Mouse (Mus musculus) hindbrain, embryonic 16.5 days (tissue): ENCODE measurements at regions not wholly inside any gene's neighbourhood (a gene's known extent, or its start where the extent isn't known, plus 50 kb on each side); places are given as distances from the start of the nearest gene placed in this dataset.

Experiments
- ATAC-seq: fragments of 200-750 bp; cut with Nextera tagmentation; 2 replicates; pipeline ENCODE4 v1.8.0; 2017; ENCODE audit warnings: moderate TSS enrichment, moderate library complexity
- H3K27ac ChIP-seq: fragments of 300-500 bp; sonication (generic); 2 replicates; pipeline ENCODE4 v1.5.1; 2014; ENCODE audit warnings: low read depth, mild to moderate bottlenecking, control low read depth, low read length, moderate library complexity
- H3K27me3 ChIP-seq: fragments of 300-500 bp; sonication (generic); replicated peaks from 2 replicates; pipeline ENCODE4 v1.6.1; 2014; ENCODE audit warnings: low read length; ENCODE audit not compliant: control insufficient read depth, insufficient read depth
- H3K36me3 ChIP-seq: fragments of 300-500 bp; sonication (generic); 2 replicates; pipeline ENCODE4 v1.6.1; 2014; ENCODE audit warnings: mild to moderate bottlenecking, low read length, moderate library complexity, mixed read lengths; ENCODE audit not compliant: control insufficient read depth, insufficient read depth
- H3K4me1 ChIP-seq: fragments of 300-500 bp; sonication (generic); 2 replicates; pipeline ENCODE4 v1.6.1; 2014; ENCODE audit warnings: low read depth, low read length; ENCODE audit not compliant: control insufficient read depth, insufficient read depth
- H3K4me2 ChIP-seq: fragments of 300-500 bp; sonication (generic); 2 replicates; pipeline ENCODE4 v1.6.1; 2014; ENCODE audit warnings: mild to moderate bottlenecking, low read length, control low read depth, moderate library complexity
- H3K4me3 ChIP-seq: fragments of 300-500 bp; sonication (generic); 2 replicates; pipeline ENCODE4 v1.5.1; 2014; ENCODE audit warnings: mild to moderate bottlenecking, low read length, control low read depth, moderate library complexity
- H3K9ac ChIP-seq: fragments of 300-500 bp; sonication (generic); 2 replicates; pipeline ENCODE4 v1.6.1; 2014; ENCODE audit warnings: low read depth, mild to moderate bottlenecking, control low read depth, low read length, moderate library complexity
- H3K9me3 ChIP-seq: fragments of 300-500 bp; sonication (generic); 2 replicates; pipeline ENCODE4 v1.6.1; 2014; ENCODE audit warnings: mild to moderate bottlenecking, low read length, moderate library complexity; ENCODE audit not compliant: control insufficient read depth
- WGBS: fragments of 180-500 bp; shearing (Covaris S2); extraction: QIAGEN DNeasy Blood & Tissue Kit; methylation state at CpG from one replicate; pipeline ENCODE4 v1.1.7; 2014; 5-methylcytosine and 5-hydroxymethylcytosine counted together

DNA sequence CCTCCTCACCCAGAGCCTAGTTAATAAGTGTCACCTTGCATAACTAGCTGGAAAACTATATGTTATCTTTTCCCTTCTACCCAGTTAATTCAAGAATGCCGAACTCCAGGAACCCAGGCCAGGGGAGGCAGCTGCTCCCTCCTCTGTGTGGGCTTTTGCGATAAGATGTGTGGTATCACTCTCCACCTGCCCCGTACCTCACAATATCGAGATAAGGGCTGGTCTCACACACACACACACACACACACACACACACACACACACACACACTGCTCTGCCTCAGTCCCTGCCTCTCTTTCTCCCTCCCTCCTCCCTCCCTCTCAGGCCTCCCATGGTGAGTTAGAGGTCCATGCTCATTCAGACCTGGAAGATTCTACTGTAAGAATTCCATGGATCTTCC, 127.1 kb downstream of the Slc38a4 start:
- 0 out of 2 replicates have a peak, but pooled peaks cover 3% of the 10 kb centered on the region for H3K4me1 ChIP-seq
- WGBS: 88% methylated on average over 4 of the region's 4 CpGs
- ATAC-seq: no peak
- H3K4me3 ChIP-seq: no peak overlapping the region
- no peak overlapping the region for H3K9ac ChIP-seq
- H3K4me2 ChIP-seq: no peak overlapping the region
- H3K27me3 ChIP-seq: no peaks in the 10 kb centered on the region
- H3K36me3 ChIP-seq: no peaks in the 10 kb centered on the region
- H3K9me3 ChIP-seq: no peaks in the 10 kb centered on the region
- no peak overlapping the region for H3K27ac ChIP-seq

DNA sequence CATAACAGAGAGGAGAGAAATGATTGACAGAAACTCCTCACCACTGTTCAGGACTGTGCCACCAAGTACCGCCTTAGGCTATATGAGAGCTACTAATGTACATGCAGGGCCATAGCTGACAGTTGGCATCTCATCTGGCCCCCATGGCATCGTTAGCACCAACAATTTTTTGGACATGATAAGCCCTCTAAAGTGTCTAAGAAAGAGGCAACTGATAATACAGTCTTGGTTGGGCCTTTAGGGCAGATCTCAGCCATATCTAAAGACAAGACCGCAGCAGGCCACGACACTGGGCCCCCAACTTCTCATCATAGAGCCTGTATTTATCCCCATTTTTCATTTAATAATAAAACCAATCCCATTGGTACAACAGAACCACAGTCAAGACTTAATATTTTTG, 128.1 kb downstream of the Slc38a4 start:
- WGBS: 93% methylated on average over 4 of the region's 4 CpGs
- no peak for ATAC-seq
- H3K27me3 ChIP-seq: no peaks in the 10 kb centered on the region
- H3K4me3 ChIP-seq: no peak overlapping the region
- H3K9me3 ChIP-seq: no peaks in the 10 kb centered on the region
- H3K9ac ChIP-seq: no peak overlapping the region
- no peaks in the 10 kb centered on the region for H3K4me1 ChIP-seq
- no peaks in the 10 kb centered on the region for H3K36me3 ChIP-seq
- no peak overlapping the region for H3K4me2 ChIP-seq
- H3K27ac ChIP-seq: no peak overlapping the region

DNA sequence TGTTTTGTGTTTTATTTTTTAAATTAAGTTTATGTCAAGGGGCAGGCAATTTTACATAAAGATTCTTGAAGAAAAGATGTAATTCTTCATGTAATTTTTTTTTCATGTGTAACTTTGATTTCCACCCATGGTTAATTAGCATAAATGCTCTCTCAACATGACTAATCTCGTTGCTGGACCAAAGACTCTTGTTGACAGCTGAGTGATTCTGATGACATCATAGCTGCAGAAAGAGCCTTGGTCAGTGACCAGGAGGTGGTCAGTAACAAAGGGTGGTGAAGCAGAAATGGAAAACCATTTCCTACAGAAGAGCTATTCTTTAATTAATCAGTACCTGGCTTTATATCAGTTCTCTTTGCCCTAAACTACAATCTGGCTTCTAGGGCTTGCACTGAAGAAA, 129.1 kb downstream of the Slc38a4 start:
- H3K9me3 ChIP-seq: no peaks in the 10 kb centered on the region
- no peak for ATAC-seq
- no peaks in the 10 kb centered on the region for H3K4me1 ChIP-seq
- H3K4me2 ChIP-seq: no peak overlapping the region
- no peak overlapping the region for H3K4me3 ChIP-seq
- no peaks in the 10 kb centered on the region for H3K27me3 ChIP-seq
- H3K36me3 ChIP-seq: no peaks in the 10 kb centered on the region
- H3K9ac ChIP-seq: no peak overlapping the region
- 59% methylated on average over 1 of the region's 1 CpGs for WGBS
- no peak overlapping the region for H3K27ac ChIP-seq

DNA sequence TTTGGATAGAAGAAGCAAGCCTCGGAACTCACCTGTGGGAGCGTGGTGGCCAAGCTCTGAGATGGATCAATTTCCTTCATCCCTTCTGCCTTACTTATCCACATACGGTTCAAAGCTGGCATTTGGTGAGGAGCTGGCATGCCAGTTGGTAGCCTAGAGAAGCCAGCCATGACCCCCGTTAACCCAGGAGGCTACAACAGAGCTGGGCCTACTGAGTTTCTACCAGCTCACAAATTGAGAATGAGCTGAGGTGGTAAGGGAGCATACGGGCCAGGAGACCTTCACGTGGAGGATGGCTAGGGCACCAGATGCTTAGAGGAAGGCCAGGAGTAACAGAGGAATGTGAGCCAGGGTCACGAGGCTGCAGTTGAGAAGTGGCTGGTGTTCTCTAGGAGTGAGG, 139.2 kb downstream of the Slc38a4 start:
- H3K9ac ChIP-seq: no peak overlapping the region
- H3K4me1 ChIP-seq: no peaks in the 10 kb centered on the region
- 88% methylated on average over 7 of the region's 7 CpGs for WGBS
- no peaks in the 10 kb centered on the region for H3K27me3 ChIP-seq
- H3K4me2 ChIP-seq: no peak overlapping the region
- H3K36me3 ChIP-seq: no peaks in the 10 kb centered on the region
- H3K4me3 ChIP-seq: no peak overlapping the region
- H3K27ac ChIP-seq: no peak overlapping the region
- H3K9me3 ChIP-seq: 0 out of 2 replicates have a peak, but pooled peaks cover 2% of the 10 kb centered on the region
- ATAC-seq: no peak

DNA sequence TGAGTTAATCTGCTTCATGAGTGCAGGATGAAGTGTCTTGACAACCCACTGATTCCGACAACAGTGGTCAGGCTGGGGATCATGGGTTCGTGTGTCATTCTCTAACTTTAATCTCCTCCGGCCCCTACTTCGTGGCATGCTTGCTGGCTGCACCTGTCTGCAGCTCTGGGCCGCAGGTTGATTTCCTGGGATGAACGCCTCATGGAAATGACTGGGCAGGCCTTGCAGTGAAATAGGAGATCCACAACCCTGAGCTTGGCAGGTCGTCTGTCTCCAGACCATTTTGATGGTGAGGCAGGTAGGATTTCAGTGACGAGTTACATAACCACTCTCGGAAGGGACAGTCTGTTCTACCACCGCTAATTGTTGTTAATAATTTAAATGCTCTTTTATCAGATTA, 140.2 kb downstream of the Slc38a4 start:
- ATAC-seq: no peak
- no peaks in the 10 kb centered on the region for H3K4me1 ChIP-seq

DNA sequence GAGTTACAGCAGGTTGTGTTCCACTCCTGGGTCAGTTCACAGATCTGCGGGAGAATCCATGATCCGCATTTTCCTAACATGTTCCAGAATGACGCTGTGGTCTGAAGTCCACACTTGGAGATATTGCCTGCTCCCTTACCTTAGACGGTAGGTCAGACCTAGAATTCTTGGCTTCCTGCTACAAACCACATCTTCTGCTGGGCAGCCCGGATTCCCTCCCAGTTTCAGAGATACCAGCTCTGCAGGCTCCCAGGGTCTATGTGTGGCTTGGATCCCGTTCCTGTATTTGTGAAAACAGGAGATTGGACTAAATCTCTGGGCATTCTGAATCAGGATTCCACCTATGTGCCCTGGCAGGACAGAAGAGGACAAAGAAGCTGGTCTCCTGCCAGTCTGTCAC, 140.8 kb downstream of the Slc38a4 start:
- Histone ChIP-seq H3K36me3 (no peaks in the 10 kb centered on the region), H3K4me2 (no peak overlapping the region), H3K27ac (no peak overlapping the region), H3K9ac (no peak overlapping the region), H3K4me1 (no peaks in the 10 kb centered on the region), H3K9me3 (no peaks in the 10 kb centered on the region), H3K4me3 (no peak overlapping the region), H3K27me3 (no peaks in the 10 kb centered on the region)
- ATAC-seq: no peak
- 90% methylated on average over 6 of the region's 6 CpGs for WGBS

More for the DNA sequence above, 140.2 kb downstream of the Slc38a4 start:
- Histone ChIP-seq H3K27me3 (no peaks in the 10 kb centered on the region), H3K9ac (no peak overlapping the region), H3K27ac (no peak overlapping the region), H3K9me3 (no peaks in the 10 kb centered on the region), H3K36me3 (no peaks in the 10 kb centered on the region), H3K4me3 (no peak overlapping the region), H3K4me2 (no peak overlapping the region)
- 87% methylated on average over 10 of the region's 10 CpGs for WGBS

DNA sequence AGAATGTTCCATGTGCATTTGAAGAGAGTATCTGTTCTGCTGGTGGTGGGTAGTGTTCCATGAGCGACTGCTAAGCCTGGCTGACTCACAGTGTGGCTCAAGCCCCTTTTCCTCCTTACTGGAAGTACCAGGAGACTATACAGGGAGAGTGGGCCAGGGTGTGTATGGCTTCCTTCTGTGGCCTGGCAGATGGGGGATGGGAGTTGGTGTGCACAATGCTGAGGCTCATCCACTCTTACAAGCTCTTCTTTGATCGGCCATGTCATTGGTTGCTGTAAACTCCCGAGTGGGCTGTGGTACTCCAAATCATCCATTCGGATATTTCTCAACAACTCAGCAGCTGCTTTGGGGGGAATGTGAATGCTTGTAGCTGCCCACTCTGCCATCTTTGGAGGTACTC, 150.2 kb downstream of the Slc38a4 start:
- Histone ChIP-seq H3K4me3 (no peak overlapping the region), H3K27ac (no peak overlapping the region), H3K9ac (no peak overlapping the region), H3K9me3 (no peaks in the 10 kb centered on the region), H3K4me2 (no peak overlapping the region), H3K4me1 (no peaks in the 10 kb centered on the region), H3K27me3 (no peaks in the 10 kb centered on the region), H3K36me3 (no peaks in the 10 kb centered on the region)
- WGBS: 94% methylated on average over 4 of the region's 4 CpGs
- ATAC-seq: no peak

DNA sequence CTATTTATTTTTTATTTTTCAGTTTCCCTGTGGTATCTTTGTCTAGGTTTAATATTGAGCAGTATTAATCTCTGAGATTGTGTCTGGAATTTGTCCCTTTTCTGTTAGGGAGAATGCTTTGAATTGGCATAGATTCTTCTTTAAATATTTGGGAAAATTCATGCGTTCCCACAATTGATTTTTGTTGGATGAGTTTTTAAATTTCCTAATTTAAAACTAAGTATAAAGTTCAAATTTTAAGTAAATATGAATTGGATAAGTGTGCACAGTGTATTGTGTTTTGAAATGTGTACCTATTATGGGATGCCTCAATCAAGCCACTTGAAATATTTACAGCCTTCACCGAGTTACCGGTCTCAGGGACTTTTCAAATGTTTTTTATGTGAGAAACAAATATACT, 152.3 kb downstream of the Slc38a4 start:
- no peak for ATAC-seq
- no peak overlapping the region for H3K4me2 ChIP-seq
- no peak overlapping the region for H3K4me3 ChIP-seq
- H3K9me3 ChIP-seq: no peaks in the 10 kb centered on the region
- no peak overlapping the region for H3K27ac ChIP-seq
- 93% methylated on average over 3 of the region's 3 CpGs for WGBS
- H3K27me3 ChIP-seq: no peaks in the 10 kb centered on the region
- H3K9ac ChIP-seq: no peak overlapping the region
- no peaks in the 10 kb centered on the region for H3K36me3 ChIP-seq
- H3K4me1 ChIP-seq: no peaks in the 10 kb centered on the region

DNA sequence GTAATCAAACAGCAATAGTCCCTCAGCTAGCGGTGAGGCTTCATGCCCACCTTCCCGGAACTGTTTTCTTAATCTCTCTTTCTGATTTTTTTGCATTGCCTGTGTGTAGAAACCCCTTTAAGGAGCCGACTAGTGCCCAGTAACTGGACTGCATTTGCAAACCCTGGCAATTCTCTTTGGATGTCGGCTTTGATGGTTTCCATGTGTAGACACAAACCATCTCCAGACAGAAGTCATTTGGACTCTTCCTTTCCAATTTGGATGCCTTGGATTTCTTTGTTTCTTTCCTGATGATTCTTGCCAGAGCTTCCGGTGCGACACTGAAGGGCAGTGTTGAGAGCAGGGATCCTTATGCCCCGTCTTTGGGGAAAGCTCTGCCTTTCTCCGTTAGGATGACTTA, 153.0 kb downstream of the Slc38a4 start:
- no peaks in the 10 kb centered on the region for H3K4me1 ChIP-seq
- H3K27ac ChIP-seq: no peak overlapping the region
- WGBS: 81% methylated on average over 8 of the region's 8 CpGs
- H3K4me3 ChIP-seq: no peak overlapping the region
- H3K36me3 ChIP-seq: no peaks in the 10 kb centered on the region
- no peak for ATAC-seq
- no peaks in the 10 kb centered on the region for H3K9me3 ChIP-seq
- no peak overlapping the region for H3K9ac ChIP-seq
- no peaks in the 10 kb centered on the region for H3K27me3 ChIP-seq
- no peak overlapping the region for H3K4me2 ChIP-seq

DNA sequence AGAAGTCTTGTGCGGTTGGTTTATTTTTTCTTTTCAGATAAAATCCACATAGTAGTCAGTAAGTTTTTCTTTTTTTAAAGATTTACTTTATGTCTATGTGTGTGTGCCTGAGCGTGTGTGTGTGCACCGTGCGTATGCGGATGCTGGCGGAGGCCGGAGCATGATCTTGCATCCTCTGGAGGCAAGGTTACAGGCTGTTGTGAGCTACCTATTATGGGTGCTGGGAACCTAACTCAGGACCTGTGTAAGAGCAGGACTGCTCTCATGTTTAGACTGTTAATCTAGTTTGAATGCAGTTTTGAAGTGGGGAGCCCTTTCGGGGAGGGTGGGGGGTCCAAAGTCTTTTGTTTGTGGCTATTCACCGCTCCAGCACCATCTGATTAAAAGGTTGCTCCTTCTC, 154.1 kb downstream of the Slc38a4 start:
- no peak for ATAC-seq
- no peak overlapping the region for H3K9ac ChIP-seq
- H3K4me1 ChIP-seq: no peaks in the 10 kb centered on the region
- H3K27me3 ChIP-seq: no peaks in the 10 kb centered on the region
- no peaks in the 10 kb centered on the region for H3K36me3 ChIP-seq
- H3K9me3 ChIP-seq: no peaks in the 10 kb centered on the region
- H3K27ac ChIP-seq: no peak overlapping the region
- H3K4me3 ChIP-seq: no peak overlapping the region
- no peak overlapping the region for H3K4me2 ChIP-seq
- 94% methylated on average over 9 of the region's 9 CpGs for WGBS
